Mouse (Mus musculus) left cerebral cortex, postnatal 14 days (tissue): Measurements from ENCODE around the gene Limd1. TPM values are rescaled to one million over a fixed set of nuclear protein-coding genes. Genes with fewer than 3 reads are reported as not detected.

Experiments
- DNase-seq, 2 experiments: peaks; one replicate each; pipeline ENCODE4 v3.0.0; 2021 to 2022; ENCODE audit warnings: low spot score in 2 of 2, mixed read lengths in 1 of 2
- intact Hi-C: fragments of 180-260 bp; cut with DNase I; formaldehyde crosslinking; loops from one replicate; pipeline ENCODE4 v1.15.1; 2025
- total RNA-seq, 2 experiments: library from RNA; stranded (reverse); gene quantifications; 2 replicates each; pipeline ENCODE4 v1.2.3; 2021

Limd1 gene
- total RNA-seq, 2 experiments from 2014 or later = 8.1 to 8.9 TPM

- DNase-seq = no peak
- intact Hi-C loops = no loop called here
These were observed 1.4 kb downstream of the Limd1 start for GRCm38 (mm10) chr9:123479876-123480252.

- intact Hi-C loops = no loop called here
- no peak for DNase-seq
These were observed 1.9 kb downstream of the Limd1 start for GRCm38 (mm10) chr9:123480253-123480921.

GRCm38 (mm10) chr9:123481136-123481535, 2.6 kb downstream of the Limd1 start:
- intact Hi-C loops = no loop called here
- no peak for DNase-seq

- DNase-seq = no peak
- intact Hi-C loops = no loop called here
These were observed 5.1 kb downstream of the Limd1 start for GRCm38 (mm10) chr9:123483598-123483997.

- intact Hi-C loops = no loop called here
- DNase-seq = no peak
These were observed 6.3 kb downstream of the Limd1 start for GRCm38 (mm10) chr9:123484830-123485229.

- intact Hi-C loops = no loop called here
- DNase-seq = no peak
These were observed 7.1 kb downstream of the Limd1 start for GRCm38 (mm10) chr9:123485561-123485960.

- intact Hi-C loops = no loop called here
- no peak for DNase-seq
These were observed 8.1 kb downstream of the Limd1 start for GRCm38 (mm10) chr9:123486635-123487034.

- DNase-seq = no peak
- intact Hi-C loops = no loop called here
These were observed 10.6 kb downstream of the Limd1 start for GRCm38 (mm10) chr9:123489073-123489472.

GRCm38 (mm10) chr9:123489727-123490343, 11.3 kb downstream of the Limd1 start:
- intact Hi-C loops = no loop called here
- DNase-seq = no peak

GRCm38 (mm10) chr9:123490930-123491329, 12.4 kb downstream of the Limd1 start:
- no peak for DNase-seq
- intact Hi-C loops = no loop called here

GRCm38 (mm10) chr9:123491917-123492585, 13.5 kb downstream of the Limd1 start:
- peak in 1 of 2 experiments; percentile 52 for DNase-seq
- intact Hi-C loops = no loop called here

- DNase-seq = no peak
- intact Hi-C loops = no loop called here
These were observed 18.2 kb downstream of the Limd1 start for GRCm38 (mm10) chr9:123496665-123497064.

GRCm38 (mm10) chr9:123497906-123498305, 19.4 kb downstream of the Limd1 start:
- intact Hi-C loops = no loop called here

GRCm38 (mm10) chr9:123500480-123500879, 22.0 kb downstream of the Limd1 start:
- intact Hi-C loops = loop anchor here (5.0 to 10.0 kb wide), 2 partner anchors 116 to 243 kb away; no protein-coding TSS in a partner anchor
- no peak for DNase-seq

More at GRCm38 (mm10) chr9:123497906-123498305, 19.4 kb downstream of the Limd1 start:
- DNase-seq = no peak

GRCm38 (mm10) chr9:123503171-123503834, 24.8 kb downstream of the Limd1 start:
- intact Hi-C loops = loop anchor here (5.0 to 10.0 kb wide), 2 partner anchors 119 to 246 kb away; no protein-coding TSS in a partner anchor
- peak; percentile 45 to 85 for DNase-seq

GRCm38 (mm10) chr9:123504325-123504724, 25.8 kb downstream of the Limd1 start:
- intact Hi-C loops = loop anchor here (1.0 to 10.0 kb wide), 3 partner anchors 54 to 247 kb away; no protein-coding TSS in a partner anchor
- DNase-seq = peak; percentile 57 to 61

GRCm38 (mm10) chr9:123505598-123505997, 27.1 kb downstream of the Limd1 start:
- intact Hi-C loops = loop anchor here (10.0 kb wide), 1 partner anchor 121 kb away; no protein-coding TSS in a partner anchor
- no peak for DNase-seq

GRCm38 (mm10) chr9:123506270-123507146, 28.0 kb downstream of the Limd1 start:
- DNase-seq = no peak
- intact Hi-C loops = loop anchor here (10.0 kb wide), 1 partner anchor 122 kb away; no protein-coding TSS in a partner anchor

- intact Hi-C loops = loop anchor here (10.0 kb wide), 1 partner anchor 123 kb away; no protein-coding TSS in a partner anchor
- DNase-seq = peak in 1 of 2 experiments; percentile 26
These were observed 28.9 kb downstream of the Limd1 start for GRCm38 (mm10) chr9:123507380-123507779.
